Mouse (Mus musculus) forebrain, postnatal 0 days (tissue): ENCODE results near the gene Rab27a. TPM values are rescaled to one million over a fixed set of nuclear protein-coding genes. Genes with fewer than 3 reads are reported as not detected.

ENCODE experiments used
- ATAC-seq: fragments of 200-750 bp; cut with Nextera tagmentation; 2 replicates; pipeline ENCODE4 v1.8.0; 2017; ENCODE audit warnings: mild to moderate bottlenecking, moderate library complexity
- DNase-seq: peaks from one replicate; pipeline ENCODE4 v3.0.0-alpha.2; 2015
- H3K27ac ChIP-seq: fragments of 300-500 bp; sonication (generic); 2 replicates; pipeline ENCODE4 v1.5.1; 2014; ENCODE audit warnings: low read depth, mild to moderate bottlenecking, antibody characterized with exemption, low read length, moderate library complexity, mixed read lengths
- H3K27me3 ChIP-seq: fragments of 300-500 bp; sonication (generic); 2 replicates; pipeline ENCODE4 v1.6.1; 2014; ENCODE audit warnings: mild to moderate bottlenecking, low read length, mixed read lengths; ENCODE audit not compliant: insufficient read depth
- H3K36me3 ChIP-seq: fragments of 300-500 bp; sonication (generic); 2 replicates; pipeline ENCODE4 v1.6.1; 2014; ENCODE audit warnings: mild to moderate bottlenecking, moderate library complexity; ENCODE audit not compliant: insufficient read depth
- H3K4me1 ChIP-seq: fragments of 300-500 bp; sonication (generic); 2 replicates; pipeline ENCODE4 v1.6.1; 2014; ENCODE audit warnings: antibody characterized with exemption; ENCODE audit not compliant: insufficient read depth
- H3K4me2 ChIP-seq: fragments of 300-500 bp; sonication (generic); 2 replicates; pipeline ENCODE4 v1.6.1; 2014; ENCODE audit warnings: low read depth, mild to moderate bottlenecking, moderate library complexity
- H3K4me3 ChIP-seq: fragments of 300-500 bp; sonication (generic); 2 replicates; pipeline ENCODE4 v1.5.1; 2014; ENCODE audit warnings: low read depth, low read length, mixed read lengths
- H3K9ac ChIP-seq: fragments of 300-500 bp; sonication (generic); 2 replicates; pipeline ENCODE4 v1.6.1; 2014; ENCODE audit warnings: mild to moderate bottlenecking
- H3K9me3 ChIP-seq: fragments of 300-500 bp; sonication (generic); 2 replicates; pipeline ENCODE4 v1.6.1; 2016; ENCODE audit warnings: low read length
- CTCF ChIP-seq: sonication (generic); IDR thresholded peaks from 2 replicates; pipeline ENCODE4 v1.5.1; 2016; ENCODE audit warnings: antibody characterized with exemption, control low read depth, low read depth
- WGBS: fragments of 180-500 bp; shearing (Covaris S2); extraction: QIAGEN DNeasy Blood & Tissue Kit; methylation state at CpG from one replicate; pipeline ENCODE4 v1.1.7; 2014; 5-methylcytosine and 5-hydroxymethylcytosine counted together
- microRNA-seq, 2 experiments: library from miRNA; unstranded; fragments of <30 nt; microRNA quantifications; one replicate each; pipeline ENCODE4; 2016
- polyA plus RNA-seq: library from polyadenylated mRNA; unstranded; fragments of >200 nt; fragmentation: Nextera tagmentation; extraction: Ambion mirVana; gene quantifications from 2 replicates; pipeline ENCODE4 v1.2.1, GENCODE M21; 2015
- total RNA-seq: library from RNA; depleted of rRNA; stranded (reverse); fragments of >200 nt; gene quantifications from 2 replicates; pipeline ENCODE4 v1.2.3, GENCODE M21; 2014; rRNA removed

The Rab27a gene
- total and polyA plus RNA-seq, 2 experiments from 2014 or later, result 2.3 to 5.6 TPM

DNA sequence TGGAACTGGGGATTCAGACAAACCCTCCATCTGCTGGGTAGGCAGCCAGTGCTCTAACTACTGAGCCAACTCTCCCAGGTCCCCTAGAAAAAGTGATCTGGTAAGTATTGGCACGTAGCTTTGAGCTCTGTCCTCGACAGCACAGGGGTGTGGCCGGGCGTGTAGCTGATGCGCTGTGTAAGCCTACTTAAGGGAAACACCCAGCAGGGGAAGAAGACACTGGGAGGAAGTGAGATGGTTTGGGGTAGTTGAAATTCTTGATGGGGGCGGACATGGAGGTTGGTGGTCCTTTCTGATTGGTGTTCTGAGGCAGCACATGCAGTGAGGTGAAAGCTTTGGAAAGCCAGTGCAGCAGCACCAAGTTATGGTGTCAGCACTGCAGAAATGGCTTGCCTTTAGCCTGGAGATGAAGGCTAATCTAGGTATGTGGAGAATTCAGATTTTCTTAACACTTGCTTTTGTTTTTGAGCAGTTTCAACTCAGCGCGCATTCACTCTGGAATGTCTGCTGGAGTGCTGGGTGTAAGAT, 80.5 kb downstream of the Rab27a start:
- Histone ChIP-seq H3K27me3 (no peaks in the 10 kb centered on the region), H3K36me3 (peaks cover 63% of the 10 kb centered on the region), H3K27ac (no peak overlapping the region), H3K4me1 (no peaks in the 10 kb centered on the region), H3K9me3 (no peaks in the 10 kb centered on the region), H3K4me3 (no peak overlapping the region), H3K9ac (no peak overlapping the region), H3K4me2 (no peak overlapping the region)
- no peak for TF ChIP-seq CTCF
- DNase-seq (no peak), ATAC-seq (no peak)
- WGBS, result 93% methylated on average over 8 of the region's 8 CpGs

GRCm38 (mm10) chr9:73127457-73127856, 82.8 kb downstream of the Rab27a start:
- no peak for TF ChIP-seq CTCF

DNA sequence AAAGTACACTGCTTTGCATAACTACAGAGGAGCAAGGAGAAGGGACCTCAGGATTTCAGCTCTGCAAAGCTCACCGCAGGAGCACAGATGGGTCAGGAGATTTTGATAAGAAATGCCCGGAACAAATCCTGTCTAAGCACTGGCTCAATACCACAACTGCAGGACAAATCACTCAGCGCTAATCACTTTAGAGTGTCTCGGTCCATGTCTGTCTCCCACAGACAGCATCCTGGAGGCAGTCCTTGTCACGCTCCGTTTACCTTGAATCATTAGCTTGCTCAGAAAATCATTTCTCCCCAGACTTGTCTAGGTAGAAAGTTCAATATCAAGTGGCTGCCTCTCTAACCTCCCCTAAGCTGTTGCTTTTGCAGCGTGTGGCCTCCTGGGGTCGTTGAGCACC, 85.2 kb downstream of the Rab27a start:
- H3K4me3 ChIP-seq, result no peak overlapping the region
- H3K36me3 ChIP-seq, result peaks cover 32% of the 10 kb centered on the region
- DNase-seq, result no peak
- H3K27me3 ChIP-seq, result no peaks in the 10 kb centered on the region
- no peak overlapping the region for H3K4me2 ChIP-seq
- no peaks in the 10 kb centered on the region for H3K9me3 ChIP-seq
- H3K4me1 ChIP-seq, result no peaks in the 10 kb centered on the region
- no peak for TF ChIP-seq CTCF
- no peak overlapping the region for H3K9ac ChIP-seq
- ATAC-seq, result no peak
- WGBS, result 77% methylated on average over 8 of the region's 8 CpGs
- no peak overlapping the region for H3K27ac ChIP-seq

More at GRCm38 (mm10) chr9:73127457-73127856, 82.8 kb downstream of the Rab27a start:
- Histone ChIP-seq H3K4me3 (no peak overlapping the region), H3K27me3 (no peaks in the 10 kb centered on the region), H3K4me1 (no peaks in the 10 kb centered on the region), H3K27ac (no peak overlapping the region), H3K9ac (no peak overlapping the region), H3K4me2 (no peak overlapping the region), H3K36me3 (peaks cover 42% of the 10 kb centered on the region), H3K9me3 (no peaks in the 10 kb centered on the region)
- ATAC-seq, result no peak
- DNase-seq, result no peak
- 90% methylated on average over 2 of the region's 2 CpGs for WGBS

GRCm38 (mm10) chr9:73130529-73130928, 85.9 kb downstream of the Rab27a start:
- no peak for ATAC-seq
- H3K27ac ChIP-seq, result no peak overlapping the region
- WGBS, result 94% methylated on average over 4 of the region's 4 CpGs

DNA sequence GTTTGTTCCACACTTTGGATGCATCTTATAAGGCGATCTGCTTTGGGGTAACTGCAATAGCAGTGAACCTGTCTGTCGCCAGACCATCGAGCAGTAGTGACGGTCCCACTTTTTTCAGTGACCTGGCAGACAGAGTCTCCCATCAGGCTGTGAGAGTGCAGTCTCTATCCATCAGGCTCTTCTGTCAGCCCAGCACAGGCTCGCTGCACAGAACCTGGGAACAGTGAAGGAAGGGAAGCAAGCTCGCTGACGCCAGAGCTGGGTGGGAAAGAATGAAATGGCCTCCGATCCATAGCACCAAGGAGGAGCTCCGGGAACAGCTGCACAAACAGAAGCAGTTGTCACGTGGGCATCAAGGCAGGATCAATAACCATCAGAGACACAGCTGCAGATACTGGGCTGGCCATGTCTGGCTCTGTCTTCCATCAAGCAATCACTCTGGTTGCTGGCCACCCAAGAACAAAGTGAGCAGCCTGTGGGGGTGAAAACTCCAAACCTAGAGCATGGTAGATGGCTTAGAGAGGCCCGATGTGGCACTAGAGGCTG, 92.8 kb downstream of the Rab27a start:
- no peaks in the 10 kb centered on the region for H3K9me3 ChIP-seq
- 82% methylated on average over 11 of the region's 11 CpGs for WGBS

More at GRCm38 (mm10) chr9:73130529-73130928, 85.9 kb downstream of the Rab27a start:
- Histone ChIP-seq H3K4me2 (no peak overlapping the region), H3K4me1 (no peaks in the 10 kb centered on the region), H3K36me3 (peaks cover 26% of the 10 kb centered on the region), H3K9me3 (no peaks in the 10 kb centered on the region), H3K4me3 (no peak overlapping the region), H3K27me3 (no peaks in the 10 kb centered on the region), H3K9ac (no peak overlapping the region)
- DNase-seq, result no peak
- TF ChIP-seq CTCF, result no peak

More for the DNA sequence above, 92.8 kb downstream of the Rab27a start:
- no peak for DNase-seq
- Histone ChIP-seq H3K27me3 (no peaks in the 10 kb centered on the region), H3K36me3 (no peaks in the 10 kb centered on the region), H3K27ac (no peak overlapping the region), H3K4me3 (no peak overlapping the region), H3K4me1 (no peaks in the 10 kb centered on the region), H3K4me2 (no peak overlapping the region), H3K9ac (no peak overlapping the region)
- TF ChIP-seq CTCF, result no peak
- no peak for ATAC-seq

Small RNA genes within 50 kb of the gene (microRNA-seq; reads per million reads assigned to microRNA genes)
- 0 reads per million in 2 experiments for gene Gm27353

Other genes starting within 250 kb of the Rab27a start
- gene Prtg, start 238.0 kb upstream of the Rab27a start, total RNA-seq, result 0.62 and 0.76 TPM in 2 replicates
- 0.11 and 0.18 TPM in 2 replicates for gene Prtg, start 238.0 kb upstream of the Rab27a start, polyA plus RNA-seq
- 34.6 and 41.7 TPM in 2 replicates for gene Pygo1, start 119.2 kb upstream of the Rab27a start, total RNA-seq
- gene Pygo1, start 119.2 kb upstream of the Rab27a start, polyA plus RNA-seq, result 5.7 and 9.6 TPM in 2 replicates
- 1.0 and 2.9 TPM in 2 replicates for gene Dyx1c1, start 86.1 kb upstream of the Rab27a start, total RNA-seq
- gene Dyx1c1, start 86.1 kb upstream of the Rab27a start, polyA plus RNA-seq, result 2.6 and 3.2 TPM in 2 replicates
- gene Gm44503, start 86.0 kb upstream of the Rab27a start, total RNA-seq, result 0.10 TPM in 1 of 2 replicates, not detected in the other
- gene Gm44503, start 86.0 kb upstream of the Rab27a start, polyA plus RNA-seq, result not detected in 2 replicates
- 24.7 and 26.8 TPM in 2 replicates for gene Ccpg1os, start 59.5 kb upstream of the Rab27a start, total RNA-seq
- gene Ccpg1os, start 59.5 kb upstream of the Rab27a start, polyA plus RNA-seq, result 18.8 and 22.7 TPM in 2 replicates
- gene Ccpg1, start 59.4 kb upstream of the Rab27a start, total RNA-seq, result 31.0 and 31.9 TPM in 2 replicates
- gene Ccpg1, start 59.4 kb upstream of the Rab27a start, polyA plus RNA-seq, result 29.8 and 42.5 TPM in 2 replicates
- gene Pigb, start 4.5 kb upstream of the Rab27a start, total RNA-seq, result 8.2 and 10.3 TPM in 2 replicates
- 7.8 and 10.0 TPM in 2 replicates for gene Pigb, start 4.5 kb upstream of the Rab27a start, polyA plus RNA-seq
- 1.1 TPM in 1 of 2 replicates, not detected in the other for gene Khdc3, start 57.0 kb downstream of the Rab27a start, total RNA-seq
- 0.08 TPM in 1 of 2 replicates, not detected in the other for gene Khdc3, start 57.0 kb downstream of the Rab27a start, polyA plus RNA-seq
- not detected in 2 replicates for gene Gm20509, start 57.6 kb downstream of the Rab27a start, total RNA-seq
- not detected in 2 replicates for gene Gm20509, start 57.6 kb downstream of the Rab27a start, polyA plus RNA-seq
- gene Rsl24d1, start 68.6 kb downstream of the Rab27a start, total RNA-seq, result 88.2 and 99.1 TPM in 2 replicates
- 115 and 119 TPM in 2 replicates for gene Rsl24d1, start 68.6 kb downstream of the Rab27a start, polyA plus RNA-seq